ENCODE assay signal across 9 mouse cellular contexts in the genomic region with DNA sequence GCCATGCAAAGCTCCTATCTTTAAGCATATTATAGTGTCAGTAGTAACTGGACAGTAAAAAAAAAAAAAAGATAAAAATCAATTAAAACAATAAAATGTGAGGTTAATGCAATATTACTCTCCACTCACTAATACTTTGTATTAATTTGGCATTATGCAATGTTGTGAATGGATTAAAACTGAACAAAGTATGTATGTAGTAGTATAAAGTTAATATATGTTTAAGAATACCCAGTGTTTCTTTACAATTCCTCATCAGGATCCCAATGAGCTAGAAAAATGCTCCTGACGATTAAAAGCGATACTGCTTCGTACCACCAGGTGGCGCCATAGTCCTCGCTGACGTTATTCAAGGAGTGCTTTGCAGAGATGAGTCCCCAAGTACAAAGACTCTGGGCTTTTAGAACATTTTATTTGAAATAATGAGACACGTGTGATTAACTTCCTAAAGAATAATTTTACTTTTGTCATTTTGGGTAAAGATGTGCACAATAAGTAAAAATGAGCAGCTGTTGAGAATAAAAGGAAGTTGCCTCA.
DNase-seq lines count a peak whose midpoint lies in the region; ATAC-seq and TF ChIP-seq lines count a peak whose summit lies in the region.
"Had no signal": no experiment of that assay in that cellular context is flagged by ENCODE, and none has a peak within 500 bp of the region (broad histone marks: within the 10 kb centered on the region; RNA-seq: fewer than 3 reads in every experiment).

No protein-coding gene starts in this region.

- no peaks in the 10 kb centered on the region for H3K27me3 ChIP-seq in heart, embryonic 10.5 days (ENCODE audit: insufficient read depth, poor library complexity, severe bottlenecking)
- no peaks in the 10 kb centered on the region for H3K27me3 ChIP-seq in forebrain, embryonic 11.5 days (ENCODE audit: control insufficient read depth, insufficient read depth, low read length)
- H3K27me3 ChIP-seq in hindbrain, embryonic 11.5 days (ENCODE audit: control insufficient read depth, insufficient read depth, low read length) = no peaks in the 10 kb centered on the region
- no peaks in the 10 kb centered on the region for H3K27me3 ChIP-seq in midbrain, embryonic 10.5 days (ENCODE audit: low read depth, poor library complexity, severe bottlenecking)

- H3K4me3 ChIP-seq in heart, embryonic 10.5 days = no peak overlapping the region
- H3K4me3 ChIP-seq in bone marrow, adult 2 months (replicated peaks; ENCODE audit: control insufficient read depth, low read depth, low read length) = no peak overlapping the region
- H3K4me3 ChIP-seq in forebrain, embryonic 11.5 days (ENCODE audit: low read depth, low read length) = no peak overlapping the region
- H3K4me3 ChIP-seq in hindbrain, embryonic 11.5 days (ENCODE audit: low read depth, low read length) = no peak overlapping the region
- H3K4me3 ChIP-seq in midbrain, embryonic 10.5 days = no peak overlapping the region
- H3K4me3 ChIP-seq: myocyte had no signal

- no peak overlapping the region for H3K27ac ChIP-seq in heart, embryonic 10.5 days
- H3K27ac ChIP-seq in bone marrow, adult 2 months (ENCODE audit: control insufficient read depth, insufficient read depth, low read depth, low read length, poor library complexity) = no peak overlapping the region
- no peak overlapping the region for H3K27ac ChIP-seq in forebrain, embryonic 11.5 days (ENCODE audit: low read depth, low read length)
- no peak overlapping the region for H3K27ac ChIP-seq in hindbrain, embryonic 11.5 days (ENCODE audit: low read depth, low read length)
- no peak overlapping the region for H3K27ac ChIP-seq in midbrain, embryonic 10.5 days (replicated peaks)

- no peaks in the 10 kb centered on the region for H3K9me3 ChIP-seq in heart, embryonic 10.5 days
- no peaks in the 10 kb centered on the region for H3K9me3 ChIP-seq in forebrain, embryonic 11.5 days (ENCODE audit: control insufficient read depth, low read length)
- H3K9me3 ChIP-seq in hindbrain, embryonic 11.5 days (ENCODE audit: control insufficient read depth, low read length) = no peaks in the 10 kb centered on the region
- no peaks in the 10 kb centered on the region for H3K9me3 ChIP-seq in midbrain, embryonic 10.5 days (replicated peaks)

- H3K36me3 ChIP-seq in heart, embryonic 10.5 days = no peaks in the 10 kb centered on the region
- no peaks in the 10 kb centered on the region for H3K36me3 ChIP-seq in forebrain, embryonic 11.5 days (ENCODE audit: control insufficient read depth, insufficient read depth, low read length)
- H3K36me3 ChIP-seq in hindbrain, embryonic 11.5 days (ENCODE audit: control insufficient read depth, insufficient read depth, low read length) = no peaks in the 10 kb centered on the region
- no peaks in the 10 kb centered on the region for H3K36me3 ChIP-seq in midbrain, embryonic 10.5 days

- TF ChIP-seq CTCF in bone marrow, adult 2 months (IDR thresholded peaks at IDR 0.05; ENCODE audit: control insufficient read depth, insufficient read depth, low read length) = peak; percentile 68

- peak; percentile 77 for DNase-seq in heart, embryonic 10.5 days (ENCODE audit: low spot score)
- no peak for DNase-seq in heart, adult 11 months
- DNase-seq in forebrain, embryonic 11.5 days (ENCODE audit: low spot score) = peak; percentile 82
- peak; percentile 85 for DNase-seq in hindbrain, embryonic 11.5 days (ENCODE audit: low spot score)
- peak; percentile 70 for DNase-seq in left cerebral cortex, adult 11 months (ENCODE audit: low spot score)
- DNase-seq in midbrain, embryonic 10.5 days (ENCODE audit: low spot score) = peak; percentile 67
- peak; percentile 19 to 72 for DNase-seq in spleen, postnatal 4 days (ENCODE audit: low spot score in 2 of 2)

- H3K9ac ChIP-seq in forebrain, embryonic 11.5 days (ENCODE audit: low read length) = no peak overlapping the region
- H3K9ac ChIP-seq in hindbrain, embryonic 11.5 days (ENCODE audit: low read depth, low read length) = no peak overlapping the region

- no peaks in the 10 kb centered on the region for H3K4me1 ChIP-seq in heart, embryonic 10.5 days
- H3K4me1 ChIP-seq in bone marrow, adult 2 months (ENCODE audit: control insufficient read depth, insufficient read depth, low read length) = no peaks in the 10 kb centered on the region
- H3K4me1 ChIP-seq in forebrain, embryonic 11.5 days (replicated peaks; ENCODE audit: control insufficient read depth, insufficient read depth, low read length) = no peaks in the 10 kb centered on the region
- no peaks in the 10 kb centered on the region for H3K4me1 ChIP-seq in hindbrain, embryonic 11.5 days (replicated peaks; ENCODE audit: control insufficient read depth, insufficient read depth, low read length)
- no peaks in the 10 kb centered on the region; the same call in 1 of the 2 replicates for H3K4me1 ChIP-seq in midbrain, embryonic 10.5 days

- TF ChIP-seq POLR2A in bone marrow, adult 2 months (IDR thresholded peaks at IDR 0.05; ENCODE audit: borderline replicate concordance, control insufficient read depth, low read depth, low read length) = no peak

- peak; percentile 57 for ATAC-seq in forebrain, embryonic 11.5 days (replicated peaks; ENCODE audit: low FRiP score)
- ATAC-seq in hindbrain, embryonic 11.5 days (ENCODE audit: low FRiP score) = peak; percentile 71

- H3K4me2 ChIP-seq in forebrain, embryonic 11.5 days (ENCODE audit: low read depth, low read length, severe bottlenecking) = no peak overlapping the region
- H3K4me2 ChIP-seq in hindbrain, embryonic 11.5 days (replicated peaks; ENCODE audit: low read depth, low read length) = no peak overlapping the region

- 2% methylated on average over 7 of the region's 7 CpGs for WGBS in heart, embryonic 10.5 days
- under 1% methylated on average over 7 of the region's 7 CpGs for WGBS in bone marrow, adult 2 months
- WGBS in forebrain, embryonic 11.5 days = 3% methylated on average over 7 of the region's 7 CpGs
- 1% methylated on average over 7 of the region's 7 CpGs for WGBS in hindbrain, embryonic 11.5 days
- 1% methylated on average over 7 of the region's 7 CpGs for WGBS in midbrain, embryonic 10.5 days
